Mouse (Mus musculus) frontal cortex, adult (tissue): ENCODE results near the gene Fcrl6.

ENCODE experiments used
- ATAC-seq: cut with Nextera tagmentation; 2 replicates; pipeline ENCODE4 v1.9.2; 2017; ENCODE audit warnings: mild to moderate bottlenecking, moderate library complexity, mixed read lengths; ENCODE audit not compliant: low TSS enrichment

The Fcrl6 gene

GRCm38 (mm10) chr1:172614654-172615053 is 12.3 kb upstream of the Fcrl6 start:
- ATAC-seq: no peak

- ATAC-seq: peak; percentile 72
Measured at GRCm38 (mm10) chr1:172612745-172613144, 10.4 kb upstream of the Fcrl6 start.

GRCm38 (mm10) chr1:172611304-172611703 is 9.0 kb upstream of the Fcrl6 start:
- no peak for ATAC-seq

- peak; percentile 85 for ATAC-seq
Measured at GRCm38 (mm10) chr1:172594495-172594894, 7.9 kb downstream of the Fcrl6 start.

GRCm38 (mm10) chr1:172593956-172594355 is 8.4 kb downstream of the Fcrl6 start:
- no peak for ATAC-seq

GRCm38 (mm10) chr1:172593321-172593720 is 9.0 kb downstream of the Fcrl6 start:
- no peak for ATAC-seq

GRCm38 (mm10) chr1:172590385-172590784 is 12.0 kb downstream of the Fcrl6 start, which contains the start of gene Slamf8:
Slamf8 (minus strand) TSS chr1:172590568.
- ATAC-seq: peak; percentile 50

GRCm38 (mm10) chr1:172585612-172586567 is 16.5 kb downstream of the Fcrl6 start:
- ATAC-seq: peak; percentile 34; the same call in 1 of the 2 replicates

- ATAC-seq: no peak
Measured at GRCm38 (mm10) chr1:172585026-172585425, 17.3 kb downstream of the Fcrl6 start.

- ATAC-seq: no peak
Measured at GRCm38 (mm10) chr1:172584271-172584670, 18.1 kb downstream of the Fcrl6 start.

- no peak for ATAC-seq
Measured at GRCm38 (mm10) chr1:172582436-172582835, 19.9 kb downstream of the Fcrl6 start.

GRCm38 (mm10) chr1:172580116-172580515 is 22.2 kb downstream of the Fcrl6 start:
- no peak for ATAC-seq

- no peak for ATAC-seq
Measured at GRCm38 (mm10) chr1:172567758-172568157, 34.6 kb downstream of the Fcrl6 start.

GRCm38 (mm10) chr1:172566131-172566530 is 36.2 kb downstream of the Fcrl6 start:
- no peak for ATAC-seq

- no peak; the same call in 1 of the 2 replicates for ATAC-seq
Measured at GRCm38 (mm10) chr1:172563465-172563828, 38.9 kb downstream of the Fcrl6 start.

- ATAC-seq: peak; percentile 89
Measured at GRCm38 (mm10) chr1:172562641-172563464, 39.5 kb downstream of the Fcrl6 start.

GRCm38 (mm10) chr1:172555638-172556037 is 46.7 kb downstream of the Fcrl6 start, which contains the start of gene Vsig8:
Vsig8 (plus strand) TSS chr1:172555938.
- no peak for ATAC-seq

- ATAC-seq: no peak
Measured at GRCm38 (mm10) chr1:172552623-172553022, 49.7 kb downstream of the Fcrl6 start.

GRCm38 (mm10) chr1:172551009-172551408 is 51.3 kb downstream of the Fcrl6 start:
- ATAC-seq: no peak

GRCm38 (mm10) chr1:172550551-172550951 is 51.8 kb downstream of the Fcrl6 start:
- ATAC-seq: peak; percentile 97

- ATAC-seq: no peak
Measured at GRCm38 (mm10) chr1:172549717-172550116, 52.6 kb downstream of the Fcrl6 start.

GRCm38 (mm10) chr1:172549314-172549713 is 53.0 kb downstream of the Fcrl6 start:
- ATAC-seq: no peak
